Mouse (Mus musculus) testis, postnatal 14 days (tissue): ENCODE measurements around the gene Chchd2.
"Not testable (repeated sequence)": the region's sequence is repeated elsewhere in the genome, so short reads cannot be mapped to it uniquely, and the experiment has no call there.

Experiments
- DNase-seq: peaks from one replicate; pipeline ENCODE4 v3.0.0; 2021; ENCODE audit warnings: low spot score

Gene Chchd2

DNA sequence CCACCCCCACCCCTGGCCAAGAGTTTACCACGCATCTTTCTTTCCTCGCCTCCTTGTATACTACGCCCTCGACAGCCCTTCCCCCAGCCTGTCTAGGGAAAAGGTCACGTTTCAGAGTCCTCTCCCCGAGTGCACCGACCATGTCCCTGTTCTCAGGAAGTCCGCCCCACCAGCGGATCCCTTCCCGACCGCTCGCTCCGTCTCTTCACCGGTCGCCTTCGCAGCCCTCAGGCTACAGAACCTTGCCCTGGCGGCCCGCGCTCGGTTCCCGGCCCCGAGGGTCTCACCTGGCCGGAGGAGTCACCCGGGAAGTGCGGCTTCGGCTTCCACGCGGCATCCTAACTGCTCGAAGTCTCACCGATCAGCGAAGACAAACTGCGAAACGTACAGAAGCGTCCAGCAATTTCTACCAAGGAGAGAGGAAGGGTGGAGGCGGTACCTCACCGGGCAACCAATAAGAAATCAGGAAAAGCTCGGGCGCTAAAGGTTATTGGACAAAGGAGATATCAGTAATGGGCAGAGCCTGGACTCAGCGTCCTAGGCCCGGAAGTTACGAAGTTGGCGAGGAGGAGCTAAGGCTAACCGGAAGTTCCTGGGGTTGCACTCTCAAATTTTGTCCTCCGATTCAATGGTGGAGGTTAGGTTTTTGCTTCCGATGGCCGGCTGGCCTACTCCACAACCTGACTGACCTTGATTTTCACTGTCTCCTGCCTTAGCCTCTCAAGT, at the start of gene Chchd2:
Gene Chchd2, minus strand, starts transcription at position 560 of the 726 bp plus-strand sequence.
- peak; percentile 98 for DNase-seq

DNA sequence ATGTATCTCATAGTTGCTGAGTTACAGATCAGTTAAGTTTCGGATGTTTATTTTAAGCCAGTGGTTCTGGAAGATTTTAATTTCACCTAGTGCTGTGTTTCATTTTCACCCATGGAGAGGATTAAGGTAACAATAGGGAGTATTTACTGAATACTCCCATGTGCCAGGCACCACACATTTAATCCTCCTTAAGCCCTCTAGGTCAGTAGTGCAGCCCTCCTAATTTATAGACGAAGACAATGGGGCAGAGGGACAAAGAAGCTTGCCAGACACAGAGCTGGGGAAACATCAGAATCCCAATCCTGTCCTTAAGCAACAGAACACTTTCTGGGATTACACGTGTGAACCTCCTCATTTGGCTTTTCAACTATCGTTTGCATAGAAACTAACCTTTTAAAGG, 49.7 kb upstream of the Chchd2 start:
- no peak for DNase-seq

GRCm38 (mm10) chr5:129929924-129930855, 42.9 kb upstream of the Chchd2 start:
- DNase-seq, result no peak

- DNase-seq, result no peak
Measured at GRCm38 (mm10) chr5:129925933-129926332, 38.7 kb upstream of the Chchd2 start.

GRCm38 (mm10) chr5:129924820-129925452, 37.7 kb upstream of the Chchd2 start:
- no peak for DNase-seq

DNA sequence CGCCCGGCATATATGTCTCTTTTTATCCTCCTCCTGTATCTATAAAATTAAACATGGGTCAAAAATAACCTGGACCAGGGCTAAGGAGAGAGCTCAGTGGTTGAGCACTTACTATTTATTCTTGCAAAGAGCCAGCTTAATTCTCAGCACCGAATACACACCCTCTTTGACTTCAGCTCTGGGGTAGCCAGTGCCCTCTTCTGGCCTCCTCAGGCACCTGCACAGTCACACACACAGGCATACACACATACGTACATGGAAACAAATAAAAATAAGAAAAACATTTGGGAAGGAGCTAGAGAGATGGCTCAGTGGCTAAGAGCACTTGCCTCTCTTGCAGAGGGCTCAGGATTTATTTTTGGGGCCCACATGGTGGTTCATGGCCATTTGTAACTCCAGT, 34.7 kb upstream of the Chchd2 start:
- DNase-seq, result no peak

- DNase-seq, result no peak
Measured at GRCm38 (mm10) chr5:129919320-129919719, 32.0 kb upstream of the Chchd2 start.

DNA sequence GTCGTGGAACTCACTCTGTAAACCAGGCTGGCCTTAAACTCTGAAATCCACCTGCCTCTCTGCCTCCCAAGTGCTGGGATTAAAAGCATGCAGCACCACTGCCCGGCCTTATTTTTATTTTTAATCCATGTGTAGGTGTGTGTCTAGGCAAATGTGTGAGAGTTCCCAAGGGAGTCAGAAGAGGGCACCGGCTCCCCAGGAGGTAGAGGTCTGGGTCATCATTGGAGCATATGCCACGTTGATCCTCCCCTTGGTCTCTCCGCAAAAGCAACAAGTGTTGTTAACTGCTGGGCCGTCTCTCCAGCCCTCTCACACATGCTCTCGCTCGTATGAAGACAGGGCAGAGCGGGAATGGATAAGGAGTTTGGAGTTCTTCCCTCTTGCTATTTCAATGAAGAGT, 31.5 kb upstream of the Chchd2 start:
- no peak for DNase-seq

GRCm38 (mm10) chr5:129918065-129918651, 30.9 kb upstream of the Chchd2 start:
- DNase-seq, result no peak

- DNase-seq, result not testable (repeated sequence)
Measured at GRCm38 (mm10) chr5:129915491-129915890, 28.2 kb upstream of the Chchd2 start.

- no peak for DNase-seq
Measured at GRCm38 (mm10) chr5:129914024-129914423, 26.8 kb upstream of the Chchd2 start.

DNA sequence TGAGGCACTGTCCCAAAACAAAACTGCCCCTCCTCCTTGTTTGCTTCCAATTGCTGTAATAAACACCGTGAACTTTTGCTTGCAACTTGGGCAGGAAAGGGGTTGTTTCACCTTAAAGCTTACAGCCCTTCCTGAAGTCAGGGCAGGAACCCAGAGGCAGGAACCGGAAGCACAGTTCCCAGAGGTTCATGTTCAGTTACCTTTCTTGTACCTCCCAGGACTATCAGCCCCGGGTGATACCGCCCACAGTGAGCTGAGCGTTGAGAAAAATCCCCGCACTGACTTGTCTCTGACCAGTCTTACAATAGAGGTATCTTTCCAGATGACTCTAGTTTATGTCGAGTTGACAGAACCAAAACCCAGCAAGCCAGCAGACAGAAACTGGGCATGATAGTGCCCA, 22.3 kb upstream of the Chchd2 start:
- no peak for DNase-seq

DNA sequence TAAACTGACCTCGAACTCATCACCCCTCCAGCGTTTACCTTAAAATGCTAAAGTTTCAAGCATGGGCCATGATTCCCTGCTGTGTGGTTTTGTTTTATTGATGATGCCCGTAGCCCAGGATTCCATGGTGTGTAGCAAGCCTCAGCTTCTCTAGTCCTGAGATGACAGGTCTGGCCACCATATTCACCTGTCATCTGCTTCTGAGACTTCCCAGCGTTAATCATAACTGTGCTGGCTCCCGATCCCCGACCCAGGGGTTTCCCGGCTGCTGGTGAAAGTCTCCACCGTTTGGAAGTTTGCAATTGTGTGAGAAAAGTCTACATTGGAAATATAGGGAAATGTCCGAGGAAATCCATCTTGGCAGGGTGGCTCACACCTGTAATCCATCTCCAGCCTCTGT, 21.9 kb upstream of the Chchd2 start:
- DNase-seq, result no peak

DNA sequence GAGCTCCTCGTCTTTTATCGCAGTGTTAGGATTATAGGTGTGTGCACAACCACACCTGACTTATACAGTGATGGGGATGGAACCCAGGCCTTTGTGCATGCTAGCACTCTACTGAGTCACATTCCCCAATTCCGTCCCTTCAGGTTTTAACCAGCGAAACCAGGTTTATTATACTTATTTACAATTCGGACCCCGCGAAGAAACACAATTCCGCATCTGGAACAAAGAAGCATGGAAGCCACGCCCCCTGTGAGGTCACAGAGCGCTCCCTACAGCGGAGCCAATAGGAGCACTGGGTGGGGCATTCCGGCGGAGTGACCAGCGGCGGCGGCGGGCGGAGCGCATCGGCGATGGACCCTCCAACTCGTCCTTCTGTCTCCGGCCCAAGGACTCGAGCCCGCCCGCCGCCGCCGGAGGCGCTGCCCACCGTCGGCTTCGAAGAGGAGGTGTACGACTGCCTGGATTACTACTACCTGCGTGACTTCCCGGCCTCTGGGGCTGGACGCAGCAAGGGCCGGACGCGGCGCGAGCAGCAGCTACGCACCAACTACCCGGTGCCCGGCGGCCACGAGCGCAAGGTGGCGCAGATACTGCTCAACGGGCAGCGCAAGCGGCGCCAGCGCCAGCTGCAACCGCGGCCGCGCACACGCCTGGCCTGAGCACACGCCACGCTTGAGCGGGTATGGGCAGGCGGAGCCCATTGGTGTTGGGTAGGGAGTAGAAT, 21.1 kb upstream of the Chchd2 start, which contains the start of gene Nupr1l:
Gene Nupr1l, plus strand, starts transcription at position 299 of the 724 bp plus-strand sequence.
- peak; percentile 89 for DNase-seq

GRCm38 (mm10) chr5:129907775-129908174, 20.5 kb upstream of the Chchd2 start:
- no peak for DNase-seq

DNA sequence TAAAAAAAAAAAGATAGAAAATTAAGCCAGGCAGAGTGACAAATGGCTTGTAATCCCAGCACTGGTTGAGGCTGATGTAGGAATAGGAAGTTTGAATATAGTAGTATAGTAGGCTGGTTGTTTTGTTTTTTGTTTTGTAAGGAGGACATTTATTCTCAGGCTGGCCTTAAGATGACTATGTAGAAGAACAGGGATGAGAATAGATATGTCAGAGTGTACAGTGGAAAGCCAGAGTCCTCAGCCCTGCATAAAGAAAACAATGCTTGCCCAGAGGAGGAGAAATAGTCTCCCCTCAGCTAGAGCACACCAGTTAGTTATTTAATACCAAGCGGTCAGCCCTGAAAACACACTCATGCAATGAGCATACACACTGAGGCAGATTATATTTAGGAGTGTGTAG, 11.2 kb upstream of the Chchd2 start, which contains the start of gene Phkg1:
Gene Phkg1, minus strand, starts transcription at position 101 of the 400 bp plus-strand sequence.
- no peak for DNase-seq

GRCm38 (mm10) chr5:129895198-129896088, 8.2 kb upstream of the Chchd2 start, which contains the start of gene Zbed5:
Gene Zbed5, plus strand, starts transcription at chr5:129895723.
- DNase-seq, result peak; percentile 91

GRCm38 (mm10) chr5:129890390-129890789, 3.1 kb upstream of the Chchd2 start:
- DNase-seq, result not testable (repeated sequence)

DNA sequence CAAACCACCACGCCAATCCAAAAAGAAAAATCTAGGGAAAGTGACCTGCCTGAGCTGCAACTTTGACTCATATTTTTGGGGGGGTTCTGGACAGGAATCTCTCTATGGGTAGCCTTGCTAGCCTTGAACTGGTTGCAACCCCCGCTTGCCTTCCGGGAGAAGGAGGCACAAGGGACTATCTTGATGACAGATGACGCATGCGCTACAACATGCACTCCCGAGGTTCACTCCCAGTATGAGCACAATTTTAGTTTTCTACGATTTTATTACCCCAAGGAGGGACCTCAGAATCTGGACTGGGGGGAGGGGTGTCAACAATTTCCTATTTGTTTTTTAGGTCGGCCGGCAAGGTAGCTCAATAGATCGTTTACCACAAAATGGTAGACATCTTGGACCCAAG, 999 bp downstream of the Chchd2 start:
- peak; percentile 61 for DNase-seq

DNA sequence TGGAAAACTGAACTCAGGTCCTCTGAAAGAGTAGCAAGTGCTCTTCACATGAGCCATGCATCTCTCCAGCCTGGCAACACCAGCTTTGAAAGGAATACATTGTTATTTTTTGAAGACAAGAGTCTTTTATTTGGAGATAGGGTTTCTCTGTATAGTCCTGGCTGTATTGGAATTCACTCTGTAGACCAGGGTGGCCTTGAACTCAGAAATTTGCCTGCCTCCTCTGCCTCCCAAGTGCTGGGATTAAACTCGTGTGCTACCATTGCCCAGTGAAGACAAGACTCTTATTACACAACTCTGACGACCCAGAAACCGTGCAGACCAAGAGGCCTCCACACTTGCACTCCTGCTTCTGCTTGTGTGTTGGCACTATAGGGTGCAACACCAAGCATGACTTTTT, 7.4 kb downstream of the Chchd2 start:
- peak; percentile 52 for DNase-seq
